Mouse (Mus musculus) liver (tissue): Measurements from ENCODE around the gene Msrb2.

Experiments used
- DNase-seq: peaks from one replicate; pipeline ENCODE4 v3.0.0-alpha.2; 2020; ENCODE audit warnings: mixed read lengths

The Msrb2 gene

DNA sequence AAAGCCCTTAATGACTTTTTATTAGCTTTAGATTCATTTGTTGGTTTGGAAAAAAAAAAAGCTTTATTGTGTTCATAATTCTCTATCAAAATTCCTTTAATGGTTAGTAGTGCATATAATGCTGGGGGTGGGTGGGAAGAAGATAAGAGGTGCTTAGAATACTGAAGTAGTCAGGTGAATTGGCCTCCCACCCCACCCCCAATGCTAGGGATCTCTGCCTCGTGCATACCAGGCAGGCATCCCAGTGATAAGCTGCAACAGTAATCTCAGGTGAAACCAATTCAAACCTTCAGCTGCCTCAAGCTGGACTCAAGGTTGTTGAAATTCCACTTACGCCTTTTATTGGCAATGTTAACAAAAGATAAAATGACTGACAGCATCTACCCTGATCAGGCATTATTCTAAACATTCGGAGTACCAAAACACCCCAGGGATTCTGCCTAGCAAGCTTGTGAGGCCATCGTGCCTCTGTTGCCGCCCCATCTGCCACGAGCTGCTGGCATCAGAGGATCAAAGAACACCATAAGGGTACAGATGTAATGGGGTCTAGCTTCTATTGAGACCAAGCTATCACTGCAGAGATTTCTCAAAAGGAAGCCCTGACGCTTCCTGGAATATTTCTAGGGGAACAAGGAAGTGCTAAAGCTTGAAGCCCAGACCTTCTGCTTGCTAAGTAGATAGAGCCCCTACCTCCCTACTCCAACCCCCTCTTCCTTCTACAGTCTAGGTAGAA, 19.3 kb downstream of the Msrb2 start:
- DNase-seq, result no peak

- no peak for DNase-seq
Observed at GRCm38 (mm10) chr2:19391649-19392048, 20.4 kb downstream of the Msrb2 start.

DNA sequence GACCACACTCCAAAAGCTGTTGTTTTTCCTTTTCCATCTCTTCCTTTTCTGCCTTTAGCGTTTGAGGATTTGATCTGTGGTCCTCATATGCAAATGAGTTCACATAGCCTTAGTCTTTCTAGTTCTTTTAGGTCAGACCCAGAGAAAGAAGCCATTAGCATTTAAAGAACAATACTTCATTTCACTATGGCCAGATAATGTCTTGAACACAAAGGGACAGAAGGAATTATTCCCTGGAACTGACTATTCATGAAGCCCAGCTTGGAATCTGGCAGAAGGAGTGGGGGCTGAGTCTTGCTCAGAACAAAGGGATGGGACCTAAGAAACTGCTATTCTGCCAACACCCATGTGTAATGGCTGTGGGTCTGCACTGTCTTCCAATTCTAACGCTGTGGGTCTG, 21.6 kb downstream of the Msrb2 start:
- no peak for DNase-seq

GRCm38 (mm10) chr2:19405409-19405808, 34.2 kb downstream of the Msrb2 start:
- no peak for DNase-seq

DNA sequence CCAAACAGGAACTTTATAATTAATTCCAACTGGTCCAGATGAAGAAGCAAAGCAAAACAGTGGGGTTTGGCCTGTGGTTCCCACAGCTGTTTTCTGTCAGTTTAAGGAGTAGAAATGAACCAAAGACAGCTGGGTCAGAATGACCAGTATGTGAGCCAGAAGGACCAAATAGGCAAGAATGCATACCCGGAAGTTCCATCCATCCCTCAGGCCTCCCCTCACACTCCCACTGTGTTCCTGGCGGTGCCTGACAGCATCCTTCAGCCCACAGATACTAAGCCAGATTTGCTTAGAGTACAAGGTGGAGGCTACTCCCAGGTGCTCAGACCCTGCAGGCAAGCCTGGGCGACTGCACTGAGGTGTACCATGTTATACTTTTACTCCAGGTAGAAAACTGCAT, 35.3 kb downstream of the Msrb2 start:
- no peak for DNase-seq

- DNase-seq, result peak; percentile 68
Observed at GRCm38 (mm10) chr2:19414222-19414965, 43.2 kb downstream of the Msrb2 start.

GRCm38 (mm10) chr2:19415063-19415521, 43.9 kb downstream of the Msrb2 start:
- DNase-seq, result no peak

- DNase-seq, result no peak
Observed at GRCm38 (mm10) chr2:19416066-19416465, 44.8 kb downstream of the Msrb2 start.

- DNase-seq, result no peak
Observed at GRCm38 (mm10) chr2:19419686-19420345, 48.6 kb downstream of the Msrb2 start.

DNA sequence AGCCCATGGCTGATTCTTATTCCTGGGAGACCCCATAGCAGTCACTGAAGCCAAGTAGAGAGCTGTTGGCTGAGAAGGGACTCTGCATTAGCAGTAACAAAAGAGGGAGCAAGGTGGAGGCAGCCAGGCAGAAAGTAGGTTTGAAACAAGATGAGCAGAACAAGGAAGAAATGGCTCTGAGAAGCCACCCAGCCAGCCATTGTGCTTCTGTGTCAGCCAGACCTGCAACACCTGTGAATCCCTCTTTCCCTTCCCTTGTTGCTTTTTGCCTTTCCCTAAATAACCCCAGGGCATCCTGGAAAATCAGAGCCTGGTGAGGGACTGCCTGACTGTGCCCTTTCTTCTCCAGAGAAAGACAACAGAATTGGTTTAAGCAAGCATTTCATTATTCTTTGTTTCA, 51.0 kb downstream of the Msrb2 start:
- no peak for DNase-seq

DNA sequence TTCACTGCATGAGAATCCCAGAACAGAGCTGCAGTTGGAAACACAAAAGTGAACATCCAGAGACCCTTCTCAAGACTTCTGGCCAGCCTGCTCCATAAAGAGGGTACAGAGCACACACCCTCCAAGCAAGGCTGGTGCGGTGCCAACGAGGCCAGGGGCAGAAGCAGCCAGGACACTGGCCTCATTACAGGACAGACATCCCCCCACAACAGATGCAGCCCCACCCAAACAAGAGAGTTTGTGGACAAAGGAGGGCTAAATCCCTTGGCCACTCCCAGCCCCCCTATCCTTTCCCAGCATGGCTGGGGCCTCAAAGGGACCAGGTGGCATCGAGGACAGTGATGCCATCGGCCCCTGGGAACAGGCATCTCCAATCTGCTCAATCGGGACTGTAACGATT, 51.8 kb downstream of the Msrb2 start:
- no peak for DNase-seq

DNA sequence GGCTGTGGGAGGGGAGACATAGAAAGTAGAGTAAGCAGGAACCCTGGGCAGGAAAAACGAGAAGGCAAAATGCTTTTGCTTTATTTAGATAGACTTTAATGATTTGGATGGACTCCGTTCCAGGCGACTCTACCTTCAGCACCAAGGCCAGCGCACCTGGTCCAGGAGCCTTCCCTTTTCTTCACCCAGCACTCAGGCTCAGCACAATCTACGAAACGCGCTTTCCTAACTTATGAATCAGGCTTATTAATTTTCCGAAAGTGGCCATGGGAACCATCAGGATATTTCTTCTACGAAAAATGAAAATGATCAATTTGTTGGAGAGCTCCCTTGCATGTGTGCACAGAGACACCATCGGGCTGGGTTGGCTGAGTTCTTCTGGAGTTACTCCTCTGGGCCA, 57.8 kb downstream of the Msrb2 start:
- peak; percentile 58 for DNase-seq

DNA sequence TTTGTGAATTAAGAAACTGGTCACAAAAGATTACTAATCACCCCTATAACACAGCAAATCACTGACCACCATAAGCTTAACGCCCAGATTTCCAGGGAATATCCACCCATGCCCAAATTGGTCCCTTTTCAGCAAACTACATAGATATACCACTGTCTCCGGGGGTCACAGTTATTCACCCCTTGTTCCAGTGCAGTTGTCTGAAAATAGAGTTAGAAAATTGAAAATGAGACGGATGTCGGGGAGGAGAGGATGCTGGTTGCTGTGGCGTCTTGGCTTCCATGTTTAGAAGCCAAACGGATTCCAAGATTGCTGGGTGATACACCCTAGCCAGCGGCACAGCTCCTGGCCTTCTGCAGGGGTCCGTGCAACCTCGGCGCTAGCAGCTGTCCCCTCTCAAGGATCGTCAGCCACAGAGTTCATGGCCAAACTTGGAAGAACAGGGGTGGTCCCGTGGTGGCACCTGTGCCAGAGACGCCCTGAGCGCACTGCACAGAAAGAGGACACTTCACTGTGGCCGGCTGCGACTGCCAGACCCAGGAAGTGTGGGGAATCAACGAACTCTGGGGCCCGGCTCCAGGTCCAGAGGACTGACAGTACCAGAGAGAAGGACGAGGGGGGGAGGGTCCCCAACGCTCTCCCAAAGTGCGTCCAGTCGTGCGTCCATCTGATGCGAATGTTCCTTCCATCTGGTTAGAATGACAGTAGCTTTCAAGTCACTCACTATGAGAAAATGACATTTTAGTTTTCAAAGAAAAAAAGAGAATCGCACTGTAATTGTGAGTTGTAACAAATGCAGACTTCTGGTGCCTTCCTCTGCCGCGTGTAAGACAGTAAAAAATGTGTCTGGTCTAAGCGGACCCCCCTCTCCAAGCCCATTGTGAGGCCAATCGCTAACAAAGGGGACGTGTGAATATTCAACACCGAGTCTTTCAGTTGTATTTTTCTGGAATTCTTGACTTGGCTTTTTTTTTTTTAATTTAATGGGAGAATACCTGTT, 58.8 kb downstream of the Msrb2 start:
- no peak for DNase-seq

DNA sequence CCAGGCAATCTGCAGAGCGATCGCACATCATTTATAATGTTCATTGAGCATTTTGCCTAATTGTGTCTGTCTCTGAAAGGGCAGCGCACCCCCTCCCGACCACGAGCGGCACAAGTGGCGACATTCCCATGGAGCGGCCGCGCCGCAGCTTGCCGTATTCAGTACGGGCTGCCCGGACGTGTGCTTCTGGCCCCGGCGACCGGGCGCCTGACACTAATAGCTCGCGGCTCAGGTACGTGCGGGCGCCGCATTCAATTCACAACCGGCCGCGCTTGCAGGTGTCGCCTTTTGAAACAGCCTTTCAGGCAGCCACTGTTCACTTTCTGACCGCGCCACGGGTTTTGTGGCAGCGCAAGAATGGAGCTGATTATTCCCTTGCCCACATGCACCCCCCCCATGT, 59.5 kb downstream of the Msrb2 start:
- no peak for DNase-seq

- DNase-seq, result no peak
Observed at GRCm38 (mm10) chr2:19431186-19431585, 59.9 kb downstream of the Msrb2 start.

DNA sequence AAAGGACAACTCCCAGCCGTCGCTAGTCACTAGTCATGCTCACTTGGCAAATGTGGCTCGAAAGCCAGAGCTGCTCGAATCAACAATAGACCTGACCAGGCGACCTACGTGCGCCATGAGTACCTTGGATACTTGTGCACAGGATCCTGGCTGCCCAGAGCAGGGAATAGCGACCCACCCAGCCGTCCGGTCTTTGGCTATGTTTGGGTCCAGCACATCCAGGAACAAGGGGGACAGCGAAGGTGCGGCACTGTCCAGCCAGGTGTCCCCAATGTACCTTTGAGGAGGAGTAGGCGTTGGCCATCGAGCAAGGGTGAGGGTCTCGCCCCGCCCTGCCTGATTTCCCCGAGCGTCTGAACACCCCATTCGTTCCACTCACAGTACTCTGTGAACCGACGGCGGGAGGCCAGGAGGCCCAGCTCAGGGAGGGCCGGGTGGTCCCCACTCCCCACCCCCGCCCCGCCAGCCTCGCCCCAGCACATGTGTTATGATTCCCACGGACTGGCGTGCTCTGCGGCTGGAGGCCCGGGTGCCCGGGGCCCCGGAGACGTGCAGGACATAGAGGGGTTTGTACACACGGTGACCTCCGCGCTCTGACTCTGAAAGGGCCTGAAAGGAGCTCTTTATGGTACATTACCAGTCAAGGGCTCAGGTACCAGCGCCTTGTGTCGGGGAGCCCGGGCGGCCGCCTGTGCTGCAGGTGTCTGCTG, 60.5 kb downstream of the Msrb2 start:
- DNase-seq, result no peak

DNA sequence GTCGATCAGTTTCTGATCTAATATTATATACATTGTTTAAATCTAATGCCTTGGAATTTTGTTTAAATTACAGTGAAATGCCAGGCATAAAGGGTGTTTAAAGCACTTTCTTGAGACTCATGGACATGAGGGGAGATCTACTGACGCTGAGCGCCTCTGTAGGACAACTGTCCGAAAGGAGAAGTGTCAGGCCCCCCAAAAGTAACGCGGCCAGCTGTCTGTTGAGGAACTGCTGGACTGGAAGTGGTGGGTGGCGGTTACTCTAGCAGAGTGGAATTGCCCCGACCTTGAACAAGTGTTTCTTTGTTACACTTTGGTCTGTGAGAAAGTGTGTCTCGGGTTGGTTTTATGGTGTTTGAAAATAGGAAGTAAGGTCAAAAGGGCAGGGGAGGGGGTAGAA, 73.1 kb downstream of the Msrb2 start:
- no peak for DNase-seq
